In the genomic region with DNA sequence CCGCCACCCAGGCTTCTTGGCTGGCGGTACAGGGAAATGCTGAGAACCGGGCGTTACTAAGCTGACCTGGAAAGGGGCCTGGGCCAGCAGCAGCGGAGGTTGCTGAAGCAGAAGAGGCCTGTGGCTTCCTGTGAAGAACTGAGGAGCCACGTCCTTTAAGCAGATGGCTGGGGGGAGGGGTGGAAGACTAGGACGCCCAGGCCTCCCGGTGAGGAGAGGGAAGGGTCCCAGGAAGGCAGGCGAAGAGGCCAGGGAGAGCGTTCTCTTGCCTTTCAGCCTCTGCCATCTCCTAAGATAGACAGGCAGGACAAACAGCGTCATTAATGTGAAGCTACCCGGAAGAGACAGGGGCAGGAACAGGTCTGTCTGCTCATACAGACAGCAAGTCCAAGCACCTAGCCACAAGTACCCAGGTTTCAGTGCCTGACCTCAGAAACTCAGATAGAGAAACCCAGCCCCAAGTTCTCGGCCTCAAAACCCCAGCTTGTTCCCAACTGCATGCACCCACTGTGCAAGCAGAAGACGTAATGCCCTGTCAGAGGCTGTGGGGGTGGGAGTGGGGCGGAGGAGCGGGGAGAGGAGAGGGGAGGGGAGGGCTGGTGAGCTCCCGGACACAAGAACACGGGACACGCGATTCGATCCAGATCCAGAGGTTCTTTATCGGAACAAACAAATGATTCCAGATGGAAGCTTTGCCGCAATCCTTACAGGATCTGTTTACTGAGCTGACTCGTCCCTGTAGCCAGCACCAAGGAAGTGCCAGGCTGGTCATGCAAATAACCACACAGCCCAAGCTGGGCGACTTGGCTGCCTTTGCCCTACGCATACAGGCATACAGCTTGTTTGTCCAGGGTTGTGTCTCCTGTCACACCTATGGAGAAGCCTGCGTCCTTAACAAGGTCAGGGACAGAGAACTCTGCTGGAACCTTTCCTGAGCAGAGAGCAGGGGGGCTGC, we compare ENCODE assay signal across 8 mouse cellular contexts. TPM values are rescaled to one million over a fixed set of nuclear protein-coding genes. Genes with fewer than 3 reads are reported as not detected.
DNase-seq lines count a peak whose midpoint lies in the region; ATAC-seq and TF ChIP-seq lines count a peak whose summit lies in the region.

No protein-coding gene starts in this region.

- peaks cover under 1% of the 10 kb centered on the region for H3K27me3 ChIP-seq in E14TG2a.4 (ENCODE audit: insufficient read depth, low read length)
- peaks cover 39% of the 10 kb centered on the region for H3K27me3 ChIP-seq in forebrain, embryonic 10.5 days (ENCODE audit: poor library complexity, severe bottlenecking)

- H3K27ac ChIP-seq in bone marrow, adult 2 months (ENCODE audit: control insufficient read depth, insufficient read depth, low read depth, low read length, poor library complexity): peak overlapping the region; percentile 86
- H3K27ac ChIP-seq in forebrain, embryonic 10.5 days: peak overlapping the region; percentile 86

- 22% methylated on average over 27 of the region's 27 CpGs for WGBS in bone marrow, adult 2 months
- WGBS in forebrain, embryonic 10.5 days: 14% methylated on average over 27 of the region's 27 CpGs

- peak overlapping the region; percentile 60 for H3K4me3 ChIP-seq in E14TG2a.4 (replicated peaks; ENCODE audit: low read length)
- peak overlapping the region; percentile 33 for H3K4me3 ChIP-seq in bone marrow, adult 2 months (replicated peaks; ENCODE audit: control insufficient read depth, low read depth, low read length)
- H3K4me3 ChIP-seq in forebrain, embryonic 10.5 days: peak overlapping the region; percentile 44

- no peaks in the 10 kb centered on the region for H3K9me3 ChIP-seq in E14TG2a.4 (ENCODE audit: low read length)
- H3K9me3 ChIP-seq in forebrain, embryonic 10.5 days: no peaks in the 10 kb centered on the region

- no peak for TF ChIP-seq CTCF in E14TG2a.4 (conservative IDR thresholded peaks at IDR 0.05; ENCODE audit: low read length)
- TF ChIP-seq CTCF in bone marrow, adult 2 months (IDR thresholded peaks at IDR 0.05; ENCODE audit: control insufficient read depth, insufficient read depth, low read length): no peak

- DNase-seq in forebrain, embryonic 10.5 days (ENCODE audit: extremely low spot score, low spot score): no peak
- DNase-seq in heart, postnatal 25 days (ENCODE audit: low spot score): peak; percentile 40
- peak; percentile 60 for DNase-seq in layer of hippocampus, adult 9-11 months
- DNase-seq in lung, postnatal 25 days (ENCODE audit: low spot score): peak; percentile 54
- peak; percentile 51 for DNase-seq in right cerebral cortex, postnatal 4 days

- no peaks in the 10 kb centered on the region for H3K36me3 ChIP-seq in E14TG2a.4 (ENCODE audit: insufficient read depth, low read length)
- no peaks in the 10 kb centered on the region for H3K36me3 ChIP-seq in forebrain, embryonic 10.5 days (replicated peaks)

- TF ChIP-seq POLR2A in bone marrow, adult 2 months (IDR thresholded peaks at IDR 0.05; ENCODE audit: borderline replicate concordance, control insufficient read depth, low read depth, low read length): peak; percentile 49; the same call in 1 of the 2 replicates

- peaks cover 63% of the 10 kb centered on the region for H3K4me1 ChIP-seq in E14TG2a.4 (replicated peaks; ENCODE audit: low read depth, low read length)
- H3K4me1 ChIP-seq in bone marrow, adult 2 months (ENCODE audit: control insufficient read depth, insufficient read depth, low read length): peaks cover 16% of the 10 kb centered on the region
- H3K4me1 ChIP-seq in forebrain, embryonic 10.5 days: peaks cover 34% of the 10 kb centered on the region

- no peak for ATAC-seq in erythroid progenitor cell, adult 5-6 weeks (replicated peaks; ENCODE audit: low FRiP score, poor library complexity, severe bottlenecking)

- intact Hi-C loops in heart, postnatal 25 days (cut with DNase I): loop anchor here (1.0 to 10.0 kb wide), 4 partner anchors 13 to 351 kb away; a partner anchor contains a TSS

RNA-seq across cellular contexts. Expression of a gene that starts 24.0 kb away (rescaled TPM):
- 12.8 and 19.1 TPM in 2 replicates for polyA plus RNA-seq in bone marrow, adult 2 months (2011; ENCODE audit: insufficient read depth, insufficient read length, low replicate concordance, missing spikeins)
- 29.7 and 32.2 TPM in 2 replicates for polyA plus RNA-seq in forebrain, embryonic 10.5 days (2016; fragmentation: Nextera tagmentation; extraction: Ambion mirVana)
- total RNA-seq in heart, postnatal 25 days (2021): 10 to 100 TPM; 32.0 to 42.2 TPM
- total RNA-seq in erythroid progenitor cell, adult 5-6 weeks (2015; ENCODE audit: low replicate concordance): 30.6 and 35.0 TPM in 2 replicates
- 41.3 and 67.4 TPM in 2 replicates for total RNA-seq in erythroid progenitor cell, adult 5-6 weeks (2017; ENCODE audit: low replicate concordance)

RNA-seq across cellular contexts. Expression of a gene that starts 27.6 kb away (rescaled TPM):
- 16.1 and 53.3 TPM in 2 replicates for polyA plus RNA-seq in bone marrow, adult 2 months (2011; ENCODE audit: insufficient read depth, insufficient read length, low replicate concordance, missing spikeins)
- polyA plus RNA-seq in forebrain, embryonic 10.5 days (2016; fragmentation: Nextera tagmentation; extraction: Ambion mirVana): 0.06 and 0.11 TPM in 2 replicates
- total RNA-seq in heart, postnatal 25 days (2021): under 1 TPM; 0.26 to 0.39 TPM
- total RNA-seq in erythroid progenitor cell, adult 5-6 weeks (2015; ENCODE audit: low replicate concordance): 8.4 and 12.6 TPM in 2 replicates
- 7.8 and 9.7 TPM in 2 replicates for total RNA-seq in erythroid progenitor cell, adult 5-6 weeks (2017; ENCODE audit: low replicate concordance)

Comparison
In these comparisons a context has a peak if more than half of its experiments do, and no peak if none do; other contexts are left out.
1. RNA of a gene that starts 27.6 kb away (total RNA-seq): 7.8 to 12.6 TPM in erythroid progenitor cell, adult 5-6 weeks; 0.26 to 0.39 TPM in heart, postnatal 25 days; every median in the first group is over 4 times any median in the second.
2. Peak in every context shown above with its lines, with median percentiles within 50 percentile points of each other: H3K4me3 ChIP-seq.